Mouse (Mus musculus) liver, embryonic 12.5 days (tissue): ENCODE data around the gene Mus81. TPM values are rescaled to one million over a fixed set of nuclear protein-coding genes. Genes with fewer than 3 reads are reported as not detected.
"Not testable (repeated sequence)": the region's sequence is repeated elsewhere in the genome, so short reads cannot be mapped to it uniquely, and the experiment has no call there.

Source experiments
- ATAC-seq: fragments of 200-750 bp; cut with Nextera tagmentation; 2 replicates; pipeline ENCODE4 v1.8.0; 2017; ENCODE audit warnings: moderate number of reproducible peaks, mild to moderate bottlenecking, moderate library complexity
- H3K27ac ChIP-seq: fragments of 300-500 bp; sonication (generic); 2 replicates; pipeline ENCODE4 v1.5.1; 2016; ENCODE audit warnings: mild to moderate bottlenecking
- H3K27me3 ChIP-seq: fragments of 300-500 bp; sonication (generic); replicated peaks from 2 replicates; pipeline ENCODE4 v1.6.1; 2016; ENCODE audit warnings: mild to moderate bottlenecking, moderate library complexity
- H3K36me3 ChIP-seq: fragments of 300-500 bp; sonication (generic); 2 replicates; pipeline ENCODE4 v1.6.1; 2016; ENCODE audit warnings: mild to moderate bottlenecking, moderate library complexity
- H3K4me1 ChIP-seq: fragments of 300-500 bp; sonication (generic); 2 replicates; pipeline ENCODE4 v1.6.1; 2016
- H3K4me2 ChIP-seq: fragments of 300-500 bp; sonication (generic); 2 replicates; pipeline ENCODE4 v1.6.1; 2016; ENCODE audit warnings: mild to moderate bottlenecking, moderate library complexity
- H3K4me3 ChIP-seq: fragments of 300-500 bp; sonication (generic); 2 replicates; pipeline ENCODE4 v1.5.1; 2016; ENCODE audit warnings: mild to moderate bottlenecking, moderate library complexity
- H3K9ac ChIP-seq: fragments of 300-500 bp; sonication (generic); 2 replicates; pipeline ENCODE4 v1.6.1; 2016; ENCODE audit warnings: mild to moderate bottlenecking, moderate library complexity
- H3K9me3 ChIP-seq: fragments of 300-500 bp; sonication (generic); replicated peaks from 2 replicates; pipeline ENCODE4 v1.6.1; 2016; ENCODE audit warnings: mild to moderate bottlenecking, moderate library complexity
- WGBS: fragments of 180-500 bp; shearing (Covaris S2); methylation state at CpG from one replicate; pipeline ENCODE4 v1.1.7; 2016; ENCODE audit not compliant: insufficient replicate concordance; 5-methylcytosine and 5-hydroxymethylcytosine counted together
- polyA plus RNA-seq: library from polyadenylated mRNA; unstranded; fragments of >200 nt; fragmentation: Nextera tagmentation; extraction: Ambion mirVana; gene quantifications from 2 replicates; pipeline ENCODE4 v1.2.1, GENCODE M21; 2016

Mus81 gene
- polyA plus RNA-seq, 1 experiment from 2014 or later: 22.2 TPM

DNA sequence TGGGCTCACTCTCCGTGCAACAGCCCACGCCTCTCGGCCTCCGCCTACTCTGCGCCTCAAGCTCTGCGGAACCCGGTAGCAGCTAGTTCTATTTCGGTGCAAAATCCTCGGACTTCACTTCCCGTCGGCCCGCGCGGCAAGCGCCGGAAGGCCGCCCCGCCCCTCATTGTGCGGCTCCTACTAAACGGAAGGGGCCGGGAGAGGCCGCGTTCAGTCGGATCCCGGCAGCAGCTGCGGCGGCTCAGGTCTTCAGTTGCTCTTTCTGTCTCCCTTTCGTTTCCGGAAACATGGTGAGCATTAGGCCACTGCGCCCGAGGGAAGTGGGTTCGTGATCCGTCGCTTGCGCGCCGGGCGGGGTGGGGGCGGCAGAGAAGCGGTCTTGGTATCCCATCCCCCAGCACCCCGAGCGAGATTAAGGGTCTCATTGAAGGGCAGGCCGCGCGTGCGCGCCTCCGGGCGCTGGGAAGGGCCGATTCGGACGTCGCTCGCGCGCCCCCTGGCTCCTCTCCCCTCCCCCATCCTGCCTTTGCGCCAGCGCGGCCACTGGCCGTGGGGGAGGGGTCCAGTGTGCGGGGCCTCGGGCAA, 2.2 kb upstream of the Mus81 start, which contains the start of gene Cfl1:
Gene Cfl1 (plus strand): TSS at position 143 of the 585 bp plus-strand sequence.
- ATAC-seq: peak; percentile 64
- H3K4me1 ChIP-seq: peaks cover 55% of the 10 kb centered on the region
- whole genome bisulfite sequencing: 1% methylated on average over 58 of the region's 62 CpGs
- peak within 1 kb of the TSS; percentile 99 for H3K9ac ChIP-seq
- peaks cover 46% of the 10 kb centered on the region for H3K36me3 ChIP-seq
- H3K27me3 ChIP-seq: no peaks in the 10 kb centered on the region
- H3K9me3 ChIP-seq: no peaks in the 10 kb centered on the region
- peak within 1 kb of the TSS; percentile 94 for H3K4me2 ChIP-seq
- H3K27ac ChIP-seq: peak within 1 kb of the TSS; percentile 100
- H3K4me3 ChIP-seq: peak within 1 kb of the TSS; percentile 99

DNA sequence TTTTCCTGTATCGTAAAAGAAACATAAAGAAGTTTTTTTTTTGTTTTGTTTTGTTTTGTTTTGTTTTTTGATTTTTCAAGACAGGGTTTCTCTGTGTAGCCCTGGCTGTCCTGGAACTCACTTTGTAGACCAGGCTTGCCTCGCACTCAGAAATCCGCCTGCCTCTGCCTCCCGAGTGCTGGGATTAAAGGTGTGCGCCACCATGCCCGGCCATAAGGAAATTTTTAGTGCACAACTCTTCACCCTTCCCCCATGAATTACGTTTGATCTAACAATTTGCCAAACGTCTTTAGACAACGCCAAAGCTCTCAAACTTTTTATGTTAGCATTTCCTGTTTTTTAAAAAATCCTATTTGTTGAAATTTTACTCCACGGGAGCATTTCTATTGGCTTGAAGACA, 1.5 kb upstream of the Mus81 start:
- H3K9ac ChIP-seq: peak overlapping the region; percentile 99
- H3K27me3 ChIP-seq, ATAC-seq, H3K9me3 ChIP-seq: not testable (repeated sequence)
- peak overlapping the region; percentile 94 for H3K4me2 ChIP-seq
- peaks cover 55% of the 10 kb centered on the region for H3K4me1 ChIP-seq
- 32% methylated on average over 10 of the region's 10 CpGs for WGBS
- peak overlapping the region; percentile 100 for H3K27ac ChIP-seq
- H3K4me3 ChIP-seq: peak overlapping the region; percentile 99
- H3K36me3 ChIP-seq: peaks cover 47% of the 10 kb centered on the region

DNA sequence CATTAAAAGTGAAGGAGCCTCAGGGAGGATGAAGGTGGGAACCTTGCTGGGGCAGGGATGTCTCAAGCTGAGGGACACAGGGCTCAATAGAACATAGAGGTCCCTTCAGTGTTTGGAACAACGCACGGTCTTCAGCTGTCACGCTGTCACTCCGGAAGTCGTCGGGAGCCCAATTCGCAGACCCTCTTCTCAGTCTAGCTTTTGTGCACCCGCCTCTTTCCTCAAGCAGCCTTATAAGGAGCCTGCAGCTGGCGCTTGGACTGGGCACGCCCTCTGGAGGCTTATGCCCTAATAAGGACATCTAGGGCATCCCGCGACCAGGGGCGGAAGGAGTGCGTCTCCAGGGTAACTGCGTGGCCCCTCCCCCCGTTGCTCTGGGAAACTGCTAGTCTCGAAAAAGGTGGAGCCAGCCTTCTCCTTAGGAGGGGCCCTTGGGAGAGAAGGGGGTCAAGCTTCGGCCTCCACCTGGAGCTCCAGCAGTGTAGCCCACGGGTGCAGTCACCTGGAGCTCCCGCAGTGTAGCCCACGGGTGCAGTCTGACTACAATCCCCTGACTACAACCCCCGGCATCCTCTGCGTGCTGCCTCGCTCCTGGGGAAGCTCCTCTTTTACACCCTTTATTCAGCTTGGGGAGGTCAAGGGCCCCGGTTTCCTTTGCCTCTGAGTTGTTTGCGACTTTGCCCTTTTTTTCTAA, 823 bp upstream of the Mus81 start:
- Histone ChIP-seq H3K4me1 (peaks cover 53% of the 10 kb centered on the region), H3K9ac (peak overlapping the region; percentile 99), H3K36me3 (peaks cover 47% of the 10 kb centered on the region), H3K27me3 (no peaks in the 10 kb centered on the region), H3K4me2 (peak overlapping the region; percentile 94), H3K9me3 (no peaks in the 10 kb centered on the region), H3K27ac (peak overlapping the region; percentile 100), H3K4me3 (peak overlapping the region; percentile 99)
- ATAC-seq: peak; percentile 84
- under 1% methylated on average over 26 of the region's 26 CpGs for WGBS

DNA sequence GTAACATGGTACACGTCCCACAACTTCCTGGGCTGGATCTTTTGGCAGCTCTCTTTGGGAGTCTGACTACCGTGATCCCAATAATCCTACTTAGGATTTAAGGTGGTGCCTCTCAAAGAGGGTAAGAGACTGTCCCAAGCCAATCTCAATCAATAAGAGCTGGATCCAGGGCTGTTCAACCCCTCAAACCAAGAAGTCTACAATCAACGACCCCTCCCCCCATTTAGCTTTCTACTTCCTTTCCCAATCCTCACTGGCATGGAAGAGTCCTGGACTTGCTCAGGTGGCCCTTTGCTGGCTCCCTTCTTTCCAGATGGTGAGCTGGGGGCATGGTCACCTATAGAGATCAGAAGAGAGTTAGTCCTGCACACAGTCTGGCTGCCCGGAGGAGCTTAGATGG, 1.4 kb downstream of the Mus81 start:
- Histone ChIP-seq H3K4me2 (peak overlapping the region; percentile 94), H3K27ac (peak overlapping the region; percentile 100), H3K4me3 (peak overlapping the region; percentile 99; the same call in 1 of the 2 replicates), H3K4me1 (peaks cover 42% of the 10 kb centered on the region), H3K36me3 (peaks cover 46% of the 10 kb centered on the region), H3K9me3 (no peaks in the 10 kb centered on the region), H3K27me3 (no peaks in the 10 kb centered on the region), H3K9ac (no peak overlapping the region; the same call in 1 of the 2 replicates)
- WGBS: 79% methylated on average over 4 of the region's 4 CpGs
- ATAC-seq: no peak

DNA sequence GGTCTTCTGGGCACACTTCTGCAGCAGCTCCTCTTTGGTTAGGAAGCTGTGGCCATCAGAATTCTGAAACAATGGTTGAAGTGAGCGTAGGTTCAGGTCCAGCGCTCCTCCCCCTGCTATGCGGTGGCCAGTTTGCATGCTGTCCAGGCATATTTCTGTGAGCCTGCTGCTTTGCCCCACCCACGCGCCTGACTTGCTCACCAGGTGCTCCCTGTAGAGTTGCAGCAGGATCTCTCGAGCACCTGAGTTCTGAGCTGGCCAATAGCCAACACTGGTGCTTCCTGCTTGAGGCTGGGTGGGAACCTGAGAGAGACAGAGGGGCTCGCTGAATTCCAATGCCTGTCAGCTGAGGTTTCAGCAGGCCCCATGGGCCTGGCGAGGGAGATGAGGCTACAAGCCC, 1.9 kb downstream of the Mus81 start:
- 80% methylated on average over 8 of the region's 8 CpGs for WGBS
- H3K9me3 ChIP-seq: no peaks in the 10 kb centered on the region
- H3K4me1 ChIP-seq: peaks cover 39% of the 10 kb centered on the region
- no peak for ATAC-seq
- no peaks in the 10 kb centered on the region for H3K27me3 ChIP-seq
- no peak overlapping the region for H3K4me3 ChIP-seq
- H3K36me3 ChIP-seq: peaks cover 50% of the 10 kb centered on the region
- no peak overlapping the region for H3K4me2 ChIP-seq
- H3K27ac ChIP-seq: no peak overlapping the region; the same call in 1 of the 2 replicates
- no peak overlapping the region for H3K9ac ChIP-seq

DNA sequence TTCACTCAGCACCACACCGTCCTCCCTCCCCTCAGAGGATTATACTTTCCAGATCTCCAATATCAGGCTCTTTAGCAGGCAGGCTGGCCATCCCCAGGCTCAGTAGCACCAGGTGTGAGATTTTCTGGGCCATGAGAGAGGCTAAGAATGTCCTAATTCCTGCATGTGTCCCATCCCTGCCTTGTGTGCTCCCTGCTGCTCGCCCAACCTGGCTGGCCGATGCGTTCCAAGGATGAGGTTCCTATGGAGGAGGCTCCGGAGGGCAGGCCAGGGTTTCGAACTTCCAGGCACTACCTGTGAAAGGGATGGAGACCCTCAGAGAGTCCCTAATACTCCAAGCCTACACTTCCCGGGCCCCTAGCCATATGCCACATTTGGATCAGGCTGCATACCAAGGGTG, 2.4 kb downstream of the Mus81 start:
- Histone ChIP-seq H3K27me3 (no peaks in the 10 kb centered on the region), H3K4me1 (peaks cover 39% of the 10 kb centered on the region), H3K27ac (no peak overlapping the region), H3K9me3 (no peaks in the 10 kb centered on the region), H3K4me3 (no peak overlapping the region), H3K9ac (no peak overlapping the region), H3K4me2 (no peak overlapping the region), H3K36me3 (peaks cover 53% of the 10 kb centered on the region)
- no peak for ATAC-seq
- whole genome bisulfite sequencing: 92% methylated on average over 7 of the region's 7 CpGs

DNA sequence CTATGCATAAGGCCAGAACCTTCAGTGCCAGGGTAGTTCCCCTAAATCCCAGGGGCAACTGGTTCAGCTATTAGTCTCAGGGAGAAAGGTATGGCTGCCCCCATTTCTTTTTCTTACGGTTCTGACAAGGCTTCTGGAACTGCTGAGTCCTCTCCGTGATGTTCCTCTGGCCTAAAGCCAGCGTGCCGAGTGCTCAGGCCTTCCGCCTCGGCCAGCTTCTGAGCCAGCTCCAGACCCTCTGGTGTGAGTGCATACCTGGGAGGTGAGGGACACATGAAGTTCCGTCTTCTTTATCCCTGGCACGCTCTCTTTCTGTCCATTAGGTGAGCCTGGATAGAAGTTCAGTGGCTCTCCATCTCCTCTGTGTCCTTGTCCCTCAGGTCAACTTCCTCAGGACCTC, 2.8 kb downstream of the Mus81 start:
- no peak overlapping the region for H3K4me3 ChIP-seq
- peaks cover 53% of the 10 kb centered on the region for H3K36me3 ChIP-seq
- H3K27me3 ChIP-seq: no peaks in the 10 kb centered on the region
- no peak overlapping the region for H3K4me2 ChIP-seq
- no peak overlapping the region for H3K9ac ChIP-seq
- 91% methylated on average over 8 of the region's 8 CpGs for WGBS
- peaks cover 39% of the 10 kb centered on the region for H3K4me1 ChIP-seq
- H3K9me3 ChIP-seq: no peaks in the 10 kb centered on the region
- ATAC-seq: no peak
- H3K27ac ChIP-seq: no peak overlapping the region

DNA sequence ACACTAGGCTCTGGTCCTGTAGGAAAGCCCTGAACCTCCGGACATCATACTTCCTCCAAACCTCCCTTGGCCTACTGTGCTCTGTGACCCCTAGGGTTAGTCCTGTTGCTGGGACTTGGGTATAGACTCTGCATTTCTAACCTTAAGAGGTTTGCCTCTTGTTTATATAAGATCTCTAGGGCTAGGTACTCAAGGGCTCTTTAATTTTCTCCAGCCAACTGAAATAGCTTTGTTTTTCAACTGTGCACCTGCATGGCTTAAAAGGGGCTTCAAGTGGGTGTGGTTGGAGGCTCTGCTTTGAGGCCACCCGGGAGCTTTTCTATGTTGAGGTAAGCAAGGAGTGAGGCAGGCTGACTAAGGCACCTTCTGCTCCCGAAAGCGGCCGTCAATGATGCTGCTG, 3.7 kb downstream of the Mus81 start:
- Histone ChIP-seq H3K4me1 (peaks cover 33% of the 10 kb centered on the region), H3K4me2 (no peak overlapping the region), H3K36me3 (peaks cover 53% of the 10 kb centered on the region), H3K27me3 (no peaks in the 10 kb centered on the region), H3K27ac (no peak overlapping the region), H3K4me3 (no peak overlapping the region), H3K9ac (no peak overlapping the region), H3K9me3 (no peaks in the 10 kb centered on the region)
- WGBS: 85% methylated on average over 5 of the region's 5 CpGs
- no peak for ATAC-seq

DNA sequence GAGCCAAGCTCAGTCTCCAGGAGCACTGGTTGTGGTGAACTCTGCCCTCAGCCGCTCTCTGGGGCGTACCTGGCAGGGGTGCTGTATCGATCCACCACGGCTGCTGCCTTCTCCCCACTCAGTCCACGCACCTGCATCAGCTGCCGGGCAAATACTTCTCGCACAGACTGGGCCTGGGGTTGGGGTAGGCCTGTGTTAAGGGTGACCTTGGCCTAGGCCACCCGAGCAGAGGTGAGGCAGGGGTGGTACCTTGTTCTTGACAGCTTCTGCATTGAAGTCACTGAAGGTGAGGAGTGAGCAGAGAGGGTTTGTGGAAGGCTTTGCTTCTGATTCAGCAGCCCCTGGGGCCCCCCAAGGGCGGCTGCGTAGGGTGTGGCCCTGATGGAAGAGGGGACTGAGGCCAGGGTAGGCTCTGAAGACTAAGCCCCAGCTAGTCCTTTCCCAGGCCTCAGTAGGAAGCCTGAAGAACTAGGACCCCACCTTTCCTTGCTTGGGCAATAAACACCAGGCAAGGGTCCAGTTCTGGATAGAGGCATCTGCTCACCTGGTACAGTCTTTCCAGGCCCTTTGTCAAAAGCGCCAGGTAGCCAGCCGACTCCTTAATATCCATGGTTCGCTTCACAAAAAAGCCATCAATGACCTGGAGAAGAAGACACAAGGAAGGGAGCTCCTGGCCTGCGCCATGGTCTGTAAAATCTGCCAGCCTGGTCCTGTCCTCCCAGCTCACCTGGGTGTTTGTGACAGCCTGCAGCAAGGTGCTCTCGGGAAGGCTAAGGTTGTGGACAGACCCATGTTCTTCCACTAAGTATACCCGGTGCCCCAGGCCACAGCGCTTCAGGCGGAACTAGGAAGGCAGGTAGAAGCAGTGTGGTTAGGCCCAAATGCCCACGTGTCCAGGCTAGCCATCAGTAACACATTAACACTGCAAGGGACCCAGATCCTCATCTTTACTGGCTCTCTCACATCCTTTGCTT, 4.5 kb downstream of the Mus81 start:
- Histone ChIP-seq H3K4me3 (no peak overlapping the region), H3K9me3 (no peaks in the 10 kb centered on the region), H3K27me3 (no peaks in the 10 kb centered on the region), H3K36me3 (peaks cover 53% of the 10 kb centered on the region), H3K4me1 (peaks cover 28% of the 10 kb centered on the region), H3K9ac (no peak overlapping the region), H3K27ac (no peak overlapping the region), H3K4me2 (no peak overlapping the region)
- no peak for ATAC-seq
- 81% methylated on average over 19 of the region's 19 CpGs for WGBS

DNA sequence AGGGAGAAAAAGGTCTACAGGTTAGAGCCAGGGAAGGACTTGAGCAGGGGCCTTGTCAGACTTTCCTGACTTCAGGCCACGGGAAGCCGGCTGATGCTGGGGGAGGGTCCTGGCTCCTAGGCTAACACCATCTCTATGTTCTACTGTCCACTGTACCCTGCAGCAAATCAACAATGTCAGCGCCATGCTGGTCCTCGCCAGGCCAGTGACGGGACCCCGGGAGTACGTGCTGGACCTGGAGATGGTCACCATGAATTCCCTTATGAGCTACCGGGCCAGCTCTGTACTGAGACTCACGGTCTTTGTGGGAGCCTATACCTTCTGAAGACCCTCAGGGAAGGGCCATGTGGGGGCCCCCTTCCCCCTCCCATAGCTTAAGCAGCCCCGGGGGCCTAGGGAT, 6.8 kb downstream of the Mus81 start:
- H3K4me1 ChIP-seq: peaks cover 10% of the 10 kb centered on the region
- peaks cover 58% of the 10 kb centered on the region for H3K36me3 ChIP-seq
- H3K9me3 ChIP-seq: no peaks in the 10 kb centered on the region
- WGBS: 83% methylated on average over 10 of the region's 10 CpGs
- H3K4me3 ChIP-seq: no peak overlapping the region
- H3K27ac ChIP-seq: no peak overlapping the region
- H3K9ac ChIP-seq: no peak overlapping the region
- no peak overlapping the region for H3K4me2 ChIP-seq
- no peaks in the 10 kb centered on the region for H3K27me3 ChIP-seq
- ATAC-seq: no peak

DNA sequence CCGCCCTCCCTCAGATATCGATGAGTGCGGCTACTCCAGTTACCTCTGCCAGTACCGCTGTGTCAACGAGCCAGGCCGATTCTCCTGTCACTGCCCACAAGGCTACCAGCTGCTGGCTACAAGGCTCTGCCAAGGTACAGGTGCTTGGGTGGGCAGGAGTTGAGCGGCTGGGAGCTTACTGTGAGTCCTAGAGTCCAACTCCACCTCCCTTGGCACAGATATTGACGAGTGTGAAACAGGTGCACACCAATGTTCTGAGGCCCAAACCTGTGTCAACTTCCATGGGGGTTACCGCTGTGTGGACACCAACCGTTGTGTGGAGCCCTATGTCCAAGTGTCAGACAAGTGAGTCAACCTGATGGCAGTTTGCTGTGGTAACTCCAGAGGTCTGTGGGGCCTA, 8.2 kb downstream of the Mus81 start:
- Histone ChIP-seq H3K36me3 (peaks cover 44% of the 10 kb centered on the region), H3K9ac (no peak overlapping the region), H3K4me2 (no peak overlapping the region), H3K27me3 (peaks cover 11% of the 10 kb centered on the region), H3K4me1 (peaks cover 19% of the 10 kb centered on the region), H3K27ac (no peak overlapping the region), H3K9me3 (no peaks in the 10 kb centered on the region), H3K4me3 (no peak overlapping the region)
- ATAC-seq: no peak
- WGBS: 77% methylated on average over 10 of the region's 10 CpGs
